Mouse (Mus musculus): ENCODE results near the gene Arpc1a. TPM values are rescaled to one million over a fixed set of nuclear protein-coding genes. Genes with fewer than 3 reads are reported as not detected.
"Not testable (repeated sequence)": the region's sequence is repeated elsewhere in the genome, so short reads cannot be mapped to it uniquely, and the experiment has no call there.

Gene Arpc1a
- polyA plus RNA-seq, 1 experiment from 2014 or later: 198 TPM

DNA sequence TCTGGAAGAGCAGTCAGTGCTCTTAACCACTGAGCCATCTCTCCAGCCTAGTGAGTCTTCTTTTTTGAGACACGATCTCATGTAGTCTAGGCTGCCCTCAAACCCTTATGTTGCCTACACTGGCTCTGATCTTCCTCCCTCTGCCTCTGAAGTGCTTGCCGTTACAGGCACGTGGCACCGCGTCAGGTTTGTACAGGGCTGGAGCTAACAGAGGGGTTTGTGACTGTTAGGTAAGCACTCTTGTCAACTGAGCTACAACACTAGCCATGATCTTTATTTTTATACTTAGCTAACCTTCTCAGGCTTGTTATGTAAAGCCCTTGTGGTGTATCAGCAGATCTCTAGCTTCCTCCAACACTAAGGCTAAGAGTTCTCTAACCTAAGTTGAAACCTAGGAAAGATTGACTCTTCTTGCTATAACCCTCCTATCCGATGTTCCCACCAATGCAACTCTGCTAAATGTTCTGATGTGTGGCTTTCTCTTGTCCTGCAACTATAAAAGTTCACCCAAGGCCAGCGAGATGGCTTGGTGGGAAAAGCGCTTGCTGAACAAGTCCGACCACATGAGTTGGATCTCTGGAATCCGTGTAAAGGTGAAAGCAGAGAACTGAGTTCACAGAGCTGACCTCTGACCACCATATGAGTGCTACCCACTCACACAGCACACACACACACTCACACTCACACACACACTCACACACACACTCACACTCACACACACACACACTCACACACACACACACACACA lies 1.6 kb upstream of the Arpc1a start:
- H3K9ac ChIP-seq: no peak overlapping the region
- 0 out of 2 replicates have a peak, but pooled peaks cover 4% of the 10 kb centered on the region for H3K36me3 ChIP-seq
- no peaks in the 10 kb centered on the region for H3K9me3 ChIP-seq
- H3K4me1 ChIP-seq: peaks cover 11% of the 10 kb centered on the region
- no peak overlapping the region for H3K27ac ChIP-seq
- H3K27me3 ChIP-seq (replicated peaks): no peaks in the 10 kb centered on the region
- no peak for ATAC-seq (ENCODE audit: low FRiP score, low read depth)
- 92% methylated on average over 10 of the region's 10 CpGs for WGBS
- no peak overlapping the region for H3K4me3 ChIP-seq
- no peak overlapping the region for H3K4me2 ChIP-seq (replicated peaks)

DNA sequence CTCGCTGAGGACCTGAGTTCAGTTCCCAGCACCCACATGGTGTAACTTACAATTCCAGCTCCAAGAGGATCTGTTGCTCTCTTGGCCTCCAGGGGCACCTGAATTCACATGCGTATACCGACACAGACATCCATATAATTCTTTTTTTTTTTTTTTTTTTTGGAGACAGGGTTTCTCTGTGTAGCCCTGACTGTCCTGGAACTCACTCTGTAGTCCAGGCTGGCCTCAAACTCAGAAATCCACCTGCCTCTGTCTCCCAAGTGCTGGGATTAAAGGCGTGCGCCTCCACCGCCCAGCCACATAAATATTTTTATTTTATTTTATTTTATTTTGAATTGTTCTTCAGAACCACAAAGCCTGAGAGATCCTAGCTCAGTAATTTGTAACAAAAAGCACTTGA lies 429 bp upstream of the Arpc1a start:
- H3K36me3 ChIP-seq; H3K9me3 ChIP-seq; H3K27me3 ChIP-seq (replicated peaks): not testable (repeated sequence)
- Histone ChIP-seq H3K4me3 (peak overlapping the region; percentile 78), H3K4me1 (peaks cover 11% of the 10 kb centered on the region), H3K4me2 (replicated peaks) (peak overlapping the region; percentile 85), H3K9ac (peak overlapping the region; percentile 27; the same call in 1 of the 2 replicates), H3K27ac (peak overlapping the region; percentile 28)
- ATAC-seq (ENCODE audit: low FRiP score, low read depth): peak; percentile 42
- 54% methylated on average over 6 of the region's 6 CpGs for WGBS

DNA sequence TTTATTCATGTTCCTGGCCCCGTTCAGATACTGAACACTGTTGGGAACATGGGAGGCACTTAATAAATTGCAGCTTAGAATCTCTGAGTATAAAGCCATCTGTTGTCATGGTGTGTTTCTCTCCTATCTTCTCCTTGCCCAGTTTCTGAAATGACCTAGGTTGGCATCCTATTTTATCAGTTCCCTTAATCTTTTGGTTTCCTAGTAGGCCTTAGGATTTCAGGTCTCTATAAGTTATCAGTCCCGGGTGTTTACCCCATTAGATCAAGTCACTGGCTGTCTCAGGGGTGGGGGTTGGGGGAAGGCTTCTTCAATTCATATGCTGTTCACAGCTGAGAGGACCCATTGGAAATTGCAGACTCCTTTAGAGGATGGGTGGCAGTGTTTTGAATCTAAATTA lies 1.2 kb downstream of the Arpc1a start:
- Histone ChIP-seq H3K4me2 (replicated peaks) (peak overlapping the region; percentile 85), H3K27ac (no peak overlapping the region), H3K36me3 (peaks cover 8% of the 10 kb centered on the region; the same call in 1 of the 2 replicates), H3K4me3 (peak overlapping the region; percentile 78), H3K27me3 (replicated peaks) (no peaks in the 10 kb centered on the region), H3K4me1 (peaks cover 11% of the 10 kb centered on the region), H3K9me3 (no peaks in the 10 kb centered on the region), H3K9ac (peak overlapping the region; percentile 90; the same call in 1 of the 2 replicates)
- no peak for ATAC-seq (ENCODE audit: low FRiP score, low read depth)
- WGBS: 76% methylated on average over 2 of the region's 2 CpGs

DNA sequence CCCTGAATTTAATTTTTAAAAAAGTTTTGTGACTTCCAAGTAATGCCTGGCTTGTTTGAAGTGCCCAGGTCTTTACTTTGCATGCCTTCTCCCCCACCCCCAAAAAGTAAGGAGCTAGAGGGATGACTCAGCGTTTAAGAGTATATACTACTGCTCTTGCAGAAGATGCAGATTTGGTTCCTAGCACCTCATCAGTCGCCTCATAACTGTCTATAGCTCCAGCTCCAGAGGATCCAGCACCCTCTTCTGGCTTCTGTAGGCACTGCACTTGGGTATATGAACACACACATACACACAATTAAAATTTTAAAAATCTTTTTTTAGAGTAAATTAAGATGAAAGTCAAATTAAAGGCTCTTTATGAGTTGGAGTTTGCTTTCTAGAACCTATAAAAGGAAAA lies 4.6 kb downstream of the Arpc1a start:
- Histone ChIP-seq H3K9me3 (no peaks in the 10 kb centered on the region), H3K4me3 (no peak overlapping the region), H3K4me1 (peaks cover 11% of the 10 kb centered on the region), H3K36me3 (peaks cover 28% of the 10 kb centered on the region), H3K27me3 (replicated peaks) (no peaks in the 10 kb centered on the region), H3K27ac (no peak overlapping the region), H3K9ac (no peak overlapping the region), H3K4me2 (replicated peaks) (no peak overlapping the region)
- 97% methylated on average over 2 of the region's 2 CpGs for WGBS
- no peak for ATAC-seq (ENCODE audit: low FRiP score, low read depth)

GRCm38 (mm10) chr5:145089878-145090277 lies 6.2 kb downstream of the Arpc1a start:
- H3K4me2 ChIP-seq (replicated peaks): no peak overlapping the region
- no peak overlapping the region for H3K27ac ChIP-seq
- WGBS: 98% methylated on average over 3 of the region's 3 CpGs
- H3K4me3 ChIP-seq: no peak overlapping the region
- peaks cover 42% of the 10 kb centered on the region for H3K36me3 ChIP-seq
- no peaks in the 10 kb centered on the region for H3K27me3 ChIP-seq (replicated peaks)
- H3K9ac ChIP-seq: no peak overlapping the region
- H3K4me1 ChIP-seq: peaks cover 3% of the 10 kb centered on the region; the same call in 1 of the 2 replicates
- no peaks in the 10 kb centered on the region for H3K9me3 ChIP-seq
- ATAC-seq (ENCODE audit: low FRiP score, low read depth): no peak

GRCm38 (mm10) chr5:145096195-145096594 lies 12.6 kb downstream of the Arpc1a start:
- ATAC-seq (ENCODE audit: low FRiP score, low read depth): no peak
- no peaks in the 10 kb centered on the region for H3K4me1 ChIP-seq
- H3K9ac ChIP-seq: no peak overlapping the region
- no peaks in the 10 kb centered on the region for H3K27me3 ChIP-seq (replicated peaks)
- H3K9me3 ChIP-seq: no peaks in the 10 kb centered on the region
- no peak overlapping the region for H3K4me2 ChIP-seq (replicated peaks)
- H3K36me3 ChIP-seq: peaks cover 89% of the 10 kb centered on the region
- WGBS: 88% methylated on average over 4 of the region's 4 CpGs
- no peak overlapping the region for H3K27ac ChIP-seq
- H3K4me3 ChIP-seq: no peak overlapping the region

DNA sequence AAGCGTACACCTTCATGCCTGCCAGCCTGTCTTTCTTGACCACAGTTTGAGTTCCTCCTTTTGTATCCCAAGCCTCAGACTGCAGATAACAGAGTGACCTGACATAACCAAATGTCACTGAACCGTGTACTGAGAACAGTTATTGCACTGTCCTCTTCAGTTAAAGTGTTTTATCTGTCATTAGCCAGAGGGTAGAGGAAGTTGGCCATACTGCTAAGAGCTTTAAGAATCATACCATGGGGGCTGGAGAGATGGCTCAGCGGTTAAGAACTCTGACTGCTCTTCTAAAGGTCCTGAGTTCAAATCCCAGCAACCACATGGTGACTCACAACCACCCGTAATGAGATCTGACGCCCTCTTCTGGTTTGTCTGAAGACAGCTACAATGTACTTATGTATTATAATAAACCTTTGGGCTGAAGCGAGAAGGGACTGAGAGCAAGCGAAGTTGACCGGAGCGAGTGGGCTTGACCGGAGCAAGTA lies 14.8 kb downstream of the Arpc1a start:
- Histone ChIP-seq H3K9ac (no peak overlapping the region), H3K4me1 (no peaks in the 10 kb centered on the region), H3K27me3 (replicated peaks) (no peaks in the 10 kb centered on the region), H3K4me2 (replicated peaks) (no peak overlapping the region), H3K27ac (no peak overlapping the region), H3K36me3 (peaks cover 92% of the 10 kb centered on the region), H3K9me3 (no peaks in the 10 kb centered on the region), H3K4me3 (no peak overlapping the region)
- WGBS: 92% methylated on average over 10 of the region's 10 CpGs
- ATAC-seq (ENCODE audit: low FRiP score, low read depth): no peak

DNA sequence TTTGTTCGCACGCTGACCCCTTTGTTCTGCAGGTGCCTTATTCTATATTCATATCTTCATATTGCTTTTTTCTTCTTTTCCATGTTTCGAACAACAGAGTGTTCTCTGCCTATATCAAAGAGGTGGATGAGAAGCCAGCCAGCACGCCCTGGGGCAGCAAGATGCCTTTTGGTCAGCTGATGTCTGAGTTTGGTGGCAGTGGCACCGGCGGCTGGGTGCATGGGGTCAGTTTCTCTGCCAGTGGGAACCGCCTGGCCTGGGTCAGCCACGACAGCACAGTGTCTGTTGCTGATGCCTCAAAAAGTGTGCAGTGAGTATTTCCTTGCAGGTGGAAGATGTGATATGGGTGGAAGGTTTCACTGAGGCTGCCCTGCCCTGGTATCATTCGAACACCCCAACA lies 17.3 kb downstream of the Arpc1a start:
- no peak overlapping the region for H3K27ac ChIP-seq
- H3K9ac ChIP-seq: no peak overlapping the region
- no peak overlapping the region for H3K4me2 ChIP-seq (replicated peaks)
- WGBS: 95% methylated on average over 9 of the region's 9 CpGs
- no peaks in the 10 kb centered on the region for H3K4me1 ChIP-seq
- peaks cover 94% of the 10 kb centered on the region for H3K36me3 ChIP-seq
- H3K27me3 ChIP-seq (replicated peaks): no peaks in the 10 kb centered on the region
- no peaks in the 10 kb centered on the region for H3K9me3 ChIP-seq
- ATAC-seq (ENCODE audit: low FRiP score, low read depth): no peak
- no peak overlapping the region for H3K4me3 ChIP-seq

DNA sequence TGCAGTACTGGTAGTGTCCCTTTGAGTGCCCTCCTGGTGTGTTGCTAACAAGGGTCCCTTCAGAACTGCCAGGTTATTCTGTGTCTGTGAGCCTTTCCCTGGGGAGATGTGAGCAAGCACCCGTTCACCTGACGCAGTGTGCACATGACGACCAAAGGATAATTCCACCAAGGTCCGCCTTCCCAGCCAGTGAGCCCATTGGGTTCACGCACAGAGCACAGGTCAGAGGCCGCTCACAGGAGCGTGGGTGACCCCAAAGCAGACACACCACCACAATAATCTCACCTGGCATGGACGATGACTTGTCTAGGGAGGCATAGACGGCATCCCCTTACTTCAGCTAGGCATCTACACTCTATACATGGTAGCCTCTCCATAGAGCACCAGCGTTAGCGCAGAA lies 17.8 kb downstream of the Arpc1a start:
- H3K27me3 ChIP-seq (replicated peaks); H3K4me3 ChIP-seq; H3K9ac ChIP-seq; ATAC-seq (ENCODE audit: low FRiP score, low read depth); H3K4me1 ChIP-seq; H3K9me3 ChIP-seq; H3K27ac ChIP-seq; H3K4me2 ChIP-seq (replicated peaks): not testable (repeated sequence)
- peaks cover 94% of the 10 kb centered on the region for H3K36me3 ChIP-seq
- 98% methylated on average over 11 of the region's 11 CpGs for WGBS

DNA sequence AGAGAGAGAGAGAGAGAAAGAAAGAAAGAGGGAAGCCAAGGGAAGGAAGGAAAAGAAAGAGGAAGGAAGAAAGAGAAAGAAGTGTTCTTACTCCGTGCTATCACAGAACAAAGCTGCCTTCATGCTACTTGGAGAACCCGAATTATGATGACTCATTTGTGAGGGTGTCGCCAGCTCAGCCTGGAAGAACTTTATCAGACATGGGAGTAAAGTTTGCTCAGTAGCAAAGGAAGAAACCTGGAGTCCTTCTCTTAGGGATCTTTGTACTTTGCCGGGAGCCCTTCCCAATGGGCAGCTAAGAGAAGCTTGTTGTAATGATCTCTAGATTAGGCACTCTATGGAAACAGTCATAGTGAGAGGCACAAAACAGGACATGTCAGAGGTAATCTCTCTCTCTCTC lies 19.1 kb downstream of the Arpc1a start:
- no peak overlapping the region for H3K27ac ChIP-seq
- no peaks in the 10 kb centered on the region for H3K9me3 ChIP-seq
- H3K4me3 ChIP-seq: no peak overlapping the region
- no peak for ATAC-seq (ENCODE audit: low FRiP score, low read depth)
- no peaks in the 10 kb centered on the region for H3K27me3 ChIP-seq (replicated peaks)
- H3K36me3 ChIP-seq: peaks cover 94% of the 10 kb centered on the region
- H3K9ac ChIP-seq: no peak overlapping the region
- no peaks in the 10 kb centered on the region for H3K4me1 ChIP-seq
- H3K4me2 ChIP-seq (replicated peaks): no peak overlapping the region
- WGBS: 90% methylated on average over 4 of the region's 4 CpGs

DNA sequence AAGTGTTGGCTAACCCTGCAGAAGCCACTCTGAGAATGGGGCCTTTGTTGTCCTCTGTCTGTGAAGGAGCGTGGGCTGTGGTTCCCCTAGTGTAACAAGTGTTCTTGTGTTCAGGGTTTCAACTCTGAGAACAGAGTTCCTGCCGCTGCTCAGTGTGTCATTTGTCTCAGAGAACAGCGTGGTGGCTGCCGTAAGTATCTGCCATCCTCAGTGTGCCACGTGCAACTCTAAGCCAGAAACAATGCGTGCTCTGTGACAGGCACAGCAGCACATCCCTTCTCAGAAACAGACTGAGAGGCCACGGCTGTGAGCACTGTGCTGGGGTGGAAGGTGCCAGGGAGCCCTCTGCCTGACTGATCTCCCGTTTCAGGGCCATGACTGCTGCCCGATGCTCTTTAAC lies 20.7 kb downstream of the Arpc1a start:
- H3K27ac ChIP-seq: no peak overlapping the region
- no peak for ATAC-seq (ENCODE audit: low FRiP score, low read depth)
- peaks cover 98% of the 10 kb centered on the region for H3K36me3 ChIP-seq
- H3K9me3 ChIP-seq: no peaks in the 10 kb centered on the region
- H3K4me2 ChIP-seq (replicated peaks): no peak overlapping the region
- H3K4me3 ChIP-seq: no peak overlapping the region
- WGBS: 84% methylated on average over 9 of the region's 9 CpGs
- H3K27me3 ChIP-seq (replicated peaks): no peaks in the 10 kb centered on the region
- no peaks in the 10 kb centered on the region for H3K4me1 ChIP-seq
- H3K9ac ChIP-seq: no peak overlapping the region

DNA sequence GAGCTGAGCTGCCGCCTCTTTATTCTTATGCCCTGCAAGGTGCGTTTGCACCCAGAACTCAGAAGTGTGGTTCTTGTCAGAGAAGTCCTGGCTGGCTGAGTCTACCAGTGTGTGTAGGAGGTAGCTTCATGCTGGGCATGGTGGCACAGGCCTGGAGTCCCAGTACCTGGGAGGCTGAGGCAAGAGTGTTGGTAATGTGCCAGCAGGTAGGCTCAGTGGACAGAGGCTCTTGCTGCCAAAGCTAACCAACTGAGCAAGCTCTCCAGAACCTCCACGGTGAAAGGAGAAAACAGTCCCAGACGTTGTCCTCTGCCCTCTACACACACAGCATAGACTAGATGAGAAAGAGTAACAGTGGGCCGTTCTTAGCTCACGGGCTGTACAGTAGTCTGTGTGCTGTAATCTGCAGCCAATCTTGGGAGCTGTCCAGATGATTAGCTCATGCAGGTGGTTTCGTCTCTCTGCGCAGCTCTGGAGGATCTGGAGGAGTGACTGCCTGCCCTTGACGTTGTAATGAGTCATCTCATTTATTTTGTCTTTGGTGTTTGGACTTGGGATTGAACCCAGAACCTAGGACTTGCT lies 22.2 kb downstream of the Arpc1a start:
- no peaks in the 10 kb centered on the region for H3K4me1 ChIP-seq
- no peaks in the 10 kb centered on the region for H3K9me3 ChIP-seq
- no peak overlapping the region for H3K9ac ChIP-seq
- peaks cover 98% of the 10 kb centered on the region for H3K36me3 ChIP-seq
- no peak overlapping the region for H3K4me3 ChIP-seq
- WGBS: 95% methylated on average over 9 of the region's 9 CpGs
- no peak overlapping the region for H3K27ac ChIP-seq
- no peaks in the 10 kb centered on the region for H3K27me3 ChIP-seq (replicated peaks)
- ATAC-seq (ENCODE audit: low FRiP score, low read depth): no peak
- H3K4me2 ChIP-seq (replicated peaks): no peak overlapping the region

DNA sequence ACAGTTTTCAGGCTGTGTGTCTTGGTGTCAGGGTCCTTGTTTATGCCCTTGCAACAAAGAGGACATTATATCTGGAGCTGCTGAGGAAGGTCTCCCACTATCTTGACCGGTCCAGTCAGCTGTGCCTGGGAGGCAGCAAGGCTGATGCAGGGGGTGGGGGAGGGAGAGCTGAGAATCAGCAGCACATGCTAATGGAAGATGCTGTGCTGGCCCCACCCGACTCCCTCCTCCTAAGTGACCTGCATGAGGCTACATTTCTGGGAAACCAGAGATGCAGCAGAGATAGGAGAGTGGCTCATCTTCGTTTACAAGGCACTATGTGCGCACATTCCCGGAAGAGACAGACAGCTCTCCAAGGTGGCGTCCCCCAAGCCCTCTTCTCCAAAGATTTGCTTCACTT lies 26.8 kb downstream of the Arpc1a start:
- no peaks in the 10 kb centered on the region for H3K9me3 ChIP-seq
- peaks cover 58% of the 10 kb centered on the region for H3K36me3 ChIP-seq
- no peak for ATAC-seq (ENCODE audit: low FRiP score, low read depth)
- no peak overlapping the region for H3K4me2 ChIP-seq (replicated peaks)
- H3K4me3 ChIP-seq: no peak overlapping the region
- H3K4me1 ChIP-seq: peaks cover 9% of the 10 kb centered on the region; the same call in 1 of the 2 replicates
- 84% methylated on average over 6 of the region's 6 CpGs for WGBS
- H3K27ac ChIP-seq: no peak overlapping the region
- peaks cover 20% of the 10 kb centered on the region for H3K27me3 ChIP-seq (replicated peaks)
- no peak overlapping the region for H3K9ac ChIP-seq
